Mouse (Mus musculus) heart, postnatal 0 days (tissue): ENCODE data around the gene Adamts1. TPM values are rescaled to one million over a fixed set of nuclear protein-coding genes. Genes with fewer than 3 reads are reported as not detected.

ENCODE experiments used
- ATAC-seq: fragments of 200-750 bp; cut with Nextera tagmentation; 2 replicates; pipeline ENCODE4 v1.8.0; 2017; ENCODE audit warnings: low read depth, moderate number of reproducible peaks, moderate library complexity; ENCODE audit not compliant: insufficient read depth
- DNase-seq: peaks from one replicate; pipeline ENCODE4 v3.0.0-alpha.2; 2016; ENCODE audit warnings: low spot score
- H3K27ac ChIP-seq: fragments of 300-500 bp; sonication (generic); 2 replicates; pipeline ENCODE4 v1.5.1; 2014; ENCODE audit warnings: low read depth, mild to moderate bottlenecking
- H3K27me3 ChIP-seq: fragments of 300-500 bp; sonication (generic); 2 replicates; pipeline ENCODE4 v1.6.1; 2014; ENCODE audit warnings: low read length, mixed read lengths; ENCODE audit not compliant: control insufficient read depth, insufficient read depth
- H3K36me3 ChIP-seq: fragments of 300-500 bp; sonication (generic); replicated peaks from 2 replicates; pipeline ENCODE4 v1.6.1; 2014; ENCODE audit warnings: low read length, mixed read lengths; ENCODE audit not compliant: control insufficient read depth, insufficient read depth
- H3K4me1 ChIP-seq: fragments of 300-500 bp; sonication (generic); 2 replicates; pipeline ENCODE4 v1.6.1; 2014; ENCODE audit warnings: antibody characterized with exemption; ENCODE audit not compliant: control insufficient read depth, insufficient read depth
- H3K4me2 ChIP-seq: fragments of 300-500 bp; sonication (generic); 2 replicates; pipeline ENCODE4 v1.6.1; 2014; ENCODE audit warnings: low read depth, mild to moderate bottlenecking, low read length, moderate library complexity
- H3K4me3 ChIP-seq: fragments of 300-500 bp; sonication (generic); 2 replicates; pipeline ENCODE4 v1.5.1; 2014; ENCODE audit warnings: low read depth, low read length
- H3K9ac ChIP-seq: fragments of 300-500 bp; sonication (generic); replicated peaks from 2 replicates; pipeline ENCODE4 v1.6.1; 2014; ENCODE audit warnings: low read depth, low read length, mixed read lengths
- H3K9me3 ChIP-seq: fragments of 300-500 bp; sonication (generic); replicated peaks from 2 replicates; pipeline ENCODE4 v1.6.1; 2016; ENCODE audit warnings: low read length; ENCODE audit not compliant: control insufficient read depth
- CTCF ChIP-seq: IDR thresholded peaks from 2 replicates; pipeline ENCODE4 v1.5.1; 2016; ENCODE audit warnings: antibody characterized with exemption, control low read depth, low read depth
- EP300 ChIP-seq: IDR thresholded peaks from 2 replicates; pipeline ENCODE4 v1.6.1; 2016; ENCODE audit warnings: antibody characterized with exemption, low read depth
- WGBS: fragments of 180-500 bp; shearing (Covaris S2); extraction: QIAGEN DNeasy Blood & Tissue Kit; methylation state at CpG from one replicate; pipeline ENCODE4 v1.1.7; 2014; 5-methylcytosine and 5-hydroxymethylcytosine counted together
- polyA plus RNA-seq: library from polyadenylated mRNA; unstranded; fragments of >200 nt; fragmentation: Nextera tagmentation; extraction: Ambion mirVana; gene quantifications from 2 replicates; pipeline ENCODE4 v1.2.1, GENCODE M21; 2015
- total RNA-seq: library from RNA; depleted of rRNA; stranded (reverse); fragments of >200 nt; gene quantifications from 2 replicates; pipeline ENCODE4 v1.2.3, GENCODE M21; 2014; ENCODE audit warnings: low replicate concordance; rRNA removed

Adamts1 gene
- total and polyA plus RNA-seq, 2 experiments from 2014 or later, result 19.9 to 93.8 TPM

- no peaks in the 10 kb centered on the region for H3K27me3 ChIP-seq
- H3K4me2 ChIP-seq, result peak overlapping the region; percentile 24
- peak overlapping the region; percentile 72 for H3K27ac ChIP-seq
- H3K36me3 ChIP-seq, result no peaks in the 10 kb centered on the region
- ATAC-seq (peak; percentile 94), DNase-seq (peak; percentile 92)
- TF ChIP-seq CTCF (no peak), EP300 (0 out of 2 replicates have a peak, but pooled peaks have one; percentile 33)
- H3K4me1 ChIP-seq, result peaks cover 31% of the 10 kb centered on the region; the same call in 1 of the 2 replicates
- H3K9ac ChIP-seq, result no peak overlapping the region
- 0 out of 2 replicates have a peak overlapping the region, but pooled peaks have one; percentile 6 for H3K4me3 ChIP-seq
- H3K9me3 ChIP-seq, result no peaks in the 10 kb centered on the region
- 14% methylated on average over 16 of the region's 16 CpGs for WGBS
Measured at GRCm38 (mm10) chr16:85747589-85748360, 55.1 kb downstream of the Adamts1 start.

DNA sequence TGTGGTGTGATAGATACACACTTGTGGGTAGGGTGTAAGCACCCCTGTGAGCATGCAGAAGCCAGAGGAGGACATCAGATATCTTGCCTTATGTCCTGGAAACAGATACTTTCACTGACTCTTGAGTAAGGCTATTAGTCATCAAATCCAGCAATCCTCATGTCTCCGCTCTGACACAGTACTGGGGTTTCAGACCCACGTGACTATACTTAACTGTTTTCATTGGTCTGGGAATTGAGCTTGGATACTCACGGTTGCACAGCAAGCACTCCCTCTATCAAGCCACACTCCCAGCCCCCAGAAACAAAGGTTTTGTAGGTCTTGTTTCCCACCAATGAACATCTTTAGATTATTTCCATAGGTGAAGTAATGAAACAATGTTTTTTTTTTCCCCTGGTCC, 56.5 kb downstream of the Adamts1 start:
- no peak for TF ChIP-seq EP300
- no peak for TF ChIP-seq CTCF
- no peaks in the 10 kb centered on the region for H3K36me3 ChIP-seq
- H3K27me3 ChIP-seq, result no peaks in the 10 kb centered on the region
- peak overlapping the region; percentile 34; the same call in 1 of the 2 replicates for H3K27ac ChIP-seq
- ATAC-seq, result no peak
- no peak overlapping the region for H3K4me3 ChIP-seq
- H3K9me3 ChIP-seq, result no peaks in the 10 kb centered on the region
- WGBS, result 36% methylated on average over 3 of the region's 3 CpGs
- DNase-seq, result no peak
- H3K4me1 ChIP-seq, result peaks cover 31% of the 10 kb centered on the region; the same call in 1 of the 2 replicates
- H3K9ac ChIP-seq, result no peak overlapping the region
- no peak overlapping the region for H3K4me2 ChIP-seq

Other genes starting within 250 kb of the Adamts1 start
- 9.1 and 10.5 TPM in 2 replicates for gene Cyyr1, start 249.7 kb downstream of the Adamts1 start, total RNA-seq
- 7.1 and 8.9 TPM in 2 replicates for gene Cyyr1, start 249.7 kb downstream of the Adamts1 start, polyA plus RNA-seq
- 2.9 and 3.7 TPM in 2 replicates for gene Adamts5, start 98.7 kb upstream of the Adamts1 start, total RNA-seq
- gene Adamts5, start 98.7 kb upstream of the Adamts1 start, polyA plus RNA-seq, result 3.5 TPM in 2 replicates